Mouse (Mus musculus) intestine, embryonic 16.5 days (tissue): Measurements from ENCODE around the gene Cbfa2t3. TPM values are rescaled to one million over a fixed set of nuclear protein-coding genes. Genes with fewer than 3 reads are reported as not detected.

ENCODE experiments used
- ATAC-seq: fragments of 200-750 bp; cut with Nextera tagmentation; 2 replicates; pipeline ENCODE4 v1.8.0; 2017; ENCODE audit warnings: moderate TSS enrichment, moderate library complexity
- H3K27ac ChIP-seq: fragments of 300-500 bp; sonication (generic); 2 replicates; pipeline ENCODE4 v1.5.1; 2014; ENCODE audit warnings: mild to moderate bottlenecking, low read length
- H3K27me3 ChIP-seq: fragments of 300-500 bp; sonication (generic); replicated peaks from 2 replicates; pipeline ENCODE4 v1.6.1; 2014; ENCODE audit warnings: low read length, control low read depth, mixed read lengths; ENCODE audit not compliant: control insufficient read depth, insufficient read depth
- H3K36me3 ChIP-seq: fragments of 300-500 bp; sonication (generic); 2 replicates; pipeline ENCODE4 v1.6.1; 2014; ENCODE audit warnings: low read length, control low read depth; ENCODE audit not compliant: control insufficient read depth, insufficient read depth
- H3K4me1 ChIP-seq: fragments of 300-500 bp; sonication (generic); 2 replicates; pipeline ENCODE4 v1.6.1; 2014; ENCODE audit warnings: low read length, control low read depth, mixed read lengths; ENCODE audit not compliant: control insufficient read depth, insufficient read depth
- H3K4me2 ChIP-seq: fragments of 300-500 bp; sonication (generic); 2 replicates; pipeline ENCODE4 v1.6.1; 2014; ENCODE audit warnings: low read depth, low read length, control low read depth
- H3K4me3 ChIP-seq: fragments of 300-500 bp; sonication (generic); 2 replicates; pipeline ENCODE4 v1.5.1; 2014; ENCODE audit warnings: mild to moderate bottlenecking, low read length
- H3K9ac ChIP-seq: fragments of 300-500 bp; sonication (generic); 2 replicates; pipeline ENCODE4 v1.6.1; 2014; ENCODE audit warnings: low read depth, low read length
- H3K9me3 ChIP-seq: fragments of 300-500 bp; sonication (generic); 2 replicates; pipeline ENCODE4 v1.6.1; 2016; ENCODE audit warnings: low read length, control low read depth; ENCODE audit not compliant: control insufficient read depth
- WGBS: fragments of 180-500 bp; shearing (Covaris S2); extraction: QIAGEN DNeasy Blood & Tissue Kit; methylation state at CpG from one replicate; pipeline ENCODE4 v1.1.7; 2014; 5-methylcytosine and 5-hydroxymethylcytosine counted together
- polyA plus RNA-seq: library from polyadenylated mRNA; unstranded; fragments of >200 nt; fragmentation: Nextera tagmentation; extraction: Ambion mirVana; gene quantifications from 2 replicates; pipeline ENCODE4 v1.2.1, GENCODE M21; 2015

Gene Cbfa2t3
- polyA plus RNA-seq, 1 experiment from 2014 or later: 4.1 TPM

- no peak for ATAC-seq
- no peak overlapping the region for H3K4me3 ChIP-seq
- peaks cover 4% of the 10 kb centered on the region; the same call in 1 of the 2 replicates for H3K36me3 ChIP-seq
- H3K27me3 ChIP-seq: no peaks in the 10 kb centered on the region
- no peaks in the 10 kb centered on the region for H3K9me3 ChIP-seq
- no peak overlapping the region for H3K27ac ChIP-seq
- WGBS: 76% methylated on average over 6 of the region's 6 CpGs
- no peak overlapping the region for H3K9ac ChIP-seq
- H3K4me1 ChIP-seq: peaks cover 11% of the 10 kb centered on the region; the same call in 1 of the 2 replicates
- no peak overlapping the region for H3K4me2 ChIP-seq
Measured at GRCm38 (mm10) chr8:122618660-122619378, 80.1 kb downstream of the Cbfa2t3 start.

GRCm38 (mm10) chr8:122617947-122618546 lies 80.9 kb downstream of the Cbfa2t3 start:
- ATAC-seq: 0 out of 2 replicates have a peak, but pooled peaks have one; percentile 19
- WGBS: 27% methylated on average over 6 of the region's 7 CpGs
- Histone ChIP-seq H3K4me1 (peaks cover 11% of the 10 kb centered on the region; the same call in 1 of the 2 replicates), H3K36me3 (peaks cover 4% of the 10 kb centered on the region; the same call in 1 of the 2 replicates), H3K27ac (no peak overlapping the region), H3K27me3 (no peaks in the 10 kb centered on the region), H3K9ac (0 out of 2 replicates have a peak overlapping the region, but pooled peaks have one; percentile 24), H3K4me2 (no peak overlapping the region), H3K9me3 (no peaks in the 10 kb centered on the region), H3K4me3 (no peak overlapping the region)

GRCm38 (mm10) chr8:122616181-122616905 lies 82.6 kb downstream of the Cbfa2t3 start:
- H3K9ac ChIP-seq: no peak overlapping the region
- no peaks in the 10 kb centered on the region for H3K27me3 ChIP-seq
- no peak overlapping the region for H3K4me2 ChIP-seq
- H3K4me1 ChIP-seq: peaks cover 19% of the 10 kb centered on the region
- ATAC-seq: no peak
- no peak overlapping the region for H3K4me3 ChIP-seq
- H3K36me3 ChIP-seq: peaks cover 4% of the 10 kb centered on the region; the same call in 1 of the 2 replicates
- WGBS: 63% methylated on average over 9 of the region's 9 CpGs
- no peaks in the 10 kb centered on the region for H3K9me3 ChIP-seq
- peak overlapping the region; percentile 47; the same call in 1 of the 2 replicates for H3K27ac ChIP-seq

- H3K27me3 ChIP-seq: no peaks in the 10 kb centered on the region
- H3K4me3 ChIP-seq: peak within 1 kb of the TSS; percentile 73
- H3K36me3 ChIP-seq: peaks cover 4% of the 10 kb centered on the region; the same call in 1 of the 2 replicates
- under 1% methylated on average over 57 of the region's 57 CpGs for WGBS
- H3K4me2 ChIP-seq: peak within 1 kb of the TSS; percentile 82
- no peaks in the 10 kb centered on the region for H3K9me3 ChIP-seq
- H3K27ac ChIP-seq: peak within 1 kb of the TSS; percentile 85
- peak; percentile 96 for ATAC-seq
- H3K9ac ChIP-seq: peak within 1 kb of the TSS; percentile 85
- peaks cover 21% of the 10 kb centered on the region for H3K4me1 ChIP-seq
Measured at GRCm38 (mm10) chr8:122611295-122612133, 87.4 kb downstream of the Cbfa2t3 start, which contains the start of the genes Galns and Trappc2l. Galns (minus strand) TSS chr8:122611463. Trappc2l (plus strand) TSS chr8:122611640.

- peak overlapping the region; percentile 73 for H3K4me3 ChIP-seq
- no peaks in the 10 kb centered on the region for H3K27me3 ChIP-seq
- peak overlapping the region; percentile 85 for H3K9ac ChIP-seq
- WGBS: 6% methylated on average over 20 of the region's 20 CpGs
- peak; percentile 63; the same call in 1 of the 2 replicates for ATAC-seq
- peaks cover 4% of the 10 kb centered on the region; the same call in 1 of the 2 replicates for H3K36me3 ChIP-seq
- peak overlapping the region; percentile 78 for H3K27ac ChIP-seq
- H3K4me1 ChIP-seq: peaks cover 18% of the 10 kb centered on the region
- no peaks in the 10 kb centered on the region for H3K9me3 ChIP-seq
- H3K4me2 ChIP-seq: peak overlapping the region; percentile 82
Measured at GRCm38 (mm10) chr8:122610612-122611277, 88.2 kb downstream of the Cbfa2t3 start.

GRCm38 (mm10) chr8:122610209-122610608 lies 88.7 kb downstream of the Cbfa2t3 start:
- ATAC-seq: no peak
- WGBS: 57% methylated on average over 4 of the region's 4 CpGs
- H3K27ac ChIP-seq: no peak overlapping the region
- no peaks in the 10 kb centered on the region for H3K27me3 ChIP-seq
- no peak overlapping the region for H3K4me3 ChIP-seq
- peaks cover 4% of the 10 kb centered on the region; the same call in 1 of the 2 replicates for H3K36me3 ChIP-seq
- H3K4me1 ChIP-seq: peaks cover 17% of the 10 kb centered on the region
- H3K4me2 ChIP-seq: peak overlapping the region; percentile 82
- peak overlapping the region; percentile 85; the same call in 1 of the 2 replicates for H3K9ac ChIP-seq
- no peaks in the 10 kb centered on the region for H3K9me3 ChIP-seq

- no peak overlapping the region for H3K9ac ChIP-seq
- H3K4me1 ChIP-seq: peaks cover 8% of the 10 kb centered on the region
- ATAC-seq: no peak
- H3K27ac ChIP-seq: no peak overlapping the region
- H3K4me2 ChIP-seq: no peak overlapping the region
- WGBS: 86% methylated on average over 11 of the region's 12 CpGs
- no peaks in the 10 kb centered on the region for H3K27me3 ChIP-seq
- H3K4me3 ChIP-seq: no peak overlapping the region
- H3K9me3 ChIP-seq: no peaks in the 10 kb centered on the region
- no peaks in the 10 kb centered on the region for H3K36me3 ChIP-seq
Measured at GRCm38 (mm10) chr8:122606810-122607209, 92.1 kb downstream of the Cbfa2t3 start.

GRCm38 (mm10) chr8:122605367-122605766 lies 93.5 kb downstream of the Cbfa2t3 start:
- no peak overlapping the region for H3K4me2 ChIP-seq
- WGBS: 77% methylated on average over 4 of the region's 4 CpGs
- H3K9me3 ChIP-seq: no peaks in the 10 kb centered on the region
- no peak overlapping the region for H3K9ac ChIP-seq
- ATAC-seq: no peak
- H3K4me1 ChIP-seq: peaks cover 3% of the 10 kb centered on the region
- H3K4me3 ChIP-seq: no peak overlapping the region
- no peak overlapping the region; the same call in 1 of the 2 replicates for H3K27ac ChIP-seq
- no peaks in the 10 kb centered on the region for H3K27me3 ChIP-seq
- no peaks in the 10 kb centered on the region for H3K36me3 ChIP-seq
